Mouse (Mus musculus): ENCODE results near the gene Srsf1. TPM values are rescaled to one million over a fixed set of nuclear protein-coding genes. Genes with fewer than 3 reads are reported as not detected.

The Srsf1 gene
- polyA plus RNA-seq, 1 experiment from 2014 or later, result 88.1 TPM

- TF ChIP-seq EP300 (IDR thresholded peaks at IDR 0.05) (no peak), CTCF (IDR thresholded peaks at IDR 0.05) (no peak)
- WGBS, result 34% methylated on average over 4 of the region's 4 CpGs
- H3K27me3 ChIP-seq (replicated peaks; ENCODE audit: insufficient read depth, low read length), result no peaks in the 10 kb centered on the region
- H3K9me3 ChIP-seq (ENCODE audit: low read length), result no peaks in the 10 kb centered on the region
- H3K36me3 ChIP-seq (ENCODE audit: insufficient read depth, low read length), result no peaks in the 10 kb centered on the region
- H3K27ac ChIP-seq (ENCODE audit: low read length), result no peak overlapping the region
- H3K9ac ChIP-seq (replicated peaks; ENCODE audit: low read depth), result no peak overlapping the region
- no peak overlapping the region; the same call in 1 of the 2 replicates for H3K4me3 ChIP-seq (ENCODE audit: low read depth, low read length)
- ATAC-seq (no peak), DNase-seq (ENCODE audit: low spot score) (no peak)
- H3K4me2 ChIP-seq (replicated peaks; ENCODE audit: low read depth, low read length), result peak overlapping the region; percentile 96; the same call in 1 of the 2 replicates
- peaks cover 9% of the 10 kb centered on the region; the same call in 1 of the 2 replicates for H3K4me1 ChIP-seq (ENCODE audit: insufficient read depth, low read depth, low read length)
Measured at GRCm38 (mm10) chr11:88100170-88100569, 53.0 kb downstream of the Srsf1 start.

Other genes starting within 250 kb of the Srsf1 start
- not detected in 2 replicates for gene Lpo, start 219.1 kb upstream of the Srsf1 start, polyA plus RNA-seq (2015; fragmentation: Nextera tagmentation; extraction: Ambion mirVana)
- 5.6 and 7.5 TPM in 2 replicates for gene Mks1, start 194.2 kb upstream of the Srsf1 start, polyA plus RNA-seq (2015; fragmentation: Nextera tagmentation; extraction: Ambion mirVana)
- not detected in 2 replicates for gene Epx, start 171.8 kb upstream of the Srsf1 start, polyA plus RNA-seq (2015; fragmentation: Nextera tagmentation; extraction: Ambion mirVana)
- not detected in 2 replicates for gene Olfr462, start 155.1 kb upstream of the Srsf1 start, polyA plus RNA-seq (2015; fragmentation: Nextera tagmentation; extraction: Ambion mirVana)
- not detected in 2 replicates for gene Olfr463, start 150.0 kb upstream of the Srsf1 start, polyA plus RNA-seq (2015; fragmentation: Nextera tagmentation; extraction: Ambion mirVana)
- gene Olfr464, start 126.4 kb upstream of the Srsf1 start, polyA plus RNA-seq (2015; fragmentation: Nextera tagmentation; extraction: Ambion mirVana), result not detected in 2 replicates
- 12.3 and 14.5 TPM in 2 replicates for gene Dynll2, start 59.8 kb upstream of the Srsf1 start, polyA plus RNA-seq (2015; fragmentation: Nextera tagmentation; extraction: Ambion mirVana)
- gene Vezf1, start 20.9 kb downstream of the Srsf1 start, polyA plus RNA-seq (2015; fragmentation: Nextera tagmentation; extraction: Ambion mirVana), result 26.8 TPM in 2 replicates
- gene Cuedc1, start 50.7 kb downstream of the Srsf1 start, polyA plus RNA-seq (2015; fragmentation: Nextera tagmentation; extraction: Ambion mirVana), result 14.6 TPM in 2 replicates
- gene Mrps23, start 157.0 kb downstream of the Srsf1 start, polyA plus RNA-seq (2015; fragmentation: Nextera tagmentation; extraction: Ambion mirVana), result 46.5 TPM in 2 replicates
- gene Ccdc182, start 246.7 kb downstream of the Srsf1 start, polyA plus RNA-seq (2015; fragmentation: Nextera tagmentation; extraction: Ambion mirVana), result not detected in 2 replicates